Mouse (Mus musculus) C2C12 (cell line): ENCODE results near the gene Slc38a3. TPM values are rescaled to one million over a fixed set of nuclear protein-coding genes. Genes with fewer than 3 reads are reported as not detected.
"Not testable (repeated sequence)": the region's sequence is repeated elsewhere in the genome, so short reads cannot be mapped to it uniquely, and the experiment has no call there.

Experiments used
- H3K27me3 ChIP-seq: one replicate; pipeline ENCODE4 v1.6.1; 2011; ENCODE audit not compliant: control insufficient read depth, insufficient read depth, insufficient read length
- H3K36me3 ChIP-seq: one replicate; pipeline ENCODE4 v1.6.1; 2011; ENCODE audit not compliant: control insufficient read depth, insufficient read depth
- H3K4me3 ChIP-seq: one replicate; pipeline ENCODE4 v1.5.1; 2011; ENCODE audit warnings: mild to moderate bottlenecking, control low read depth; ENCODE audit not compliant: poor library complexity, insufficient read depth, severe bottlenecking
- H3K79me2 ChIP-seq: one replicate; pipeline ENCODE4 v1.6.1; 2011; ENCODE audit not compliant: control insufficient read depth, insufficient read depth
- H3K79me3 ChIP-seq: one replicate; pipeline ENCODE4 v1.6.1; 2011; ENCODE audit warnings: low read depth, control low read depth
- H3ac ChIP-seq: one replicate; pipeline ENCODE3; 2011; ENCODE audit warnings: low read depth; ENCODE audit not compliant: control insufficient read depth, insufficient read length
- CEBPB ChIP-seq: IDR thresholded peaks from one replicate; pipeline ENCODE4 v1.6.1; 2011; ENCODE audit warnings: low read depth, mild to moderate bottlenecking, control low read depth, moderate library complexity
- CTCF ChIP-seq: IDR thresholded peaks from one replicate; pipeline ENCODE4 v1.5.1; 2011; ENCODE audit not compliant: control insufficient read depth, insufficient read depth, insufficient read length
- FOSL1 ChIP-seq: IDR thresholded peaks from one replicate; pipeline ENCODE4 v1.8.0; 2011; ENCODE audit warnings: mild to moderate bottlenecking, low read length; ENCODE audit not compliant: poor library complexity, insufficient read depth, severe bottlenecking
- MAX ChIP-seq: IDR thresholded peaks from one replicate; pipeline ENCODE4 v1.6.1; 2011; ENCODE audit warnings: mild to moderate bottlenecking, control low read depth
- MYOD1 ChIP-seq: IDR thresholded peaks from one replicate; pipeline ENCODE4 v1.6.1; 2011; ENCODE audit warnings: low read depth; ENCODE audit not compliant: control insufficient read depth, insufficient read length
- MYOG ChIP-seq: IDR thresholded peaks from one replicate; pipeline ENCODE4 v1.6.1; 2011; ENCODE audit not compliant: control insufficient read depth, insufficient read length; ENCODE audit errors: extremely low read depth
- USF1 ChIP-seq: IDR thresholded peaks from one replicate; pipeline ENCODE4 v1.6.1; 2011; ENCODE audit warnings: low read depth, mild to moderate bottlenecking, control low read depth, moderate library complexity
- polyA plus RNA-seq: library from polyadenylated mRNA; unstranded; fragments of >200 nt; fragmentation: generic; extraction: Trizol; gene quantifications from one replicate; pipeline ENCODE4 v1.2.1, GENCODE M21; 2012; ENCODE audit warnings: missing spikeins

Gene Slc38a3
- polyA plus RNA-seq, 1 experiment, result 0.01 TPM

GRCm38 (mm10) chr9:107678861-107679260 lies 9.5 kb upstream of the Slc38a3 start:
- no peak overlapping the region for H3K4me3 ChIP-seq
- TF ChIP-seq CEBPB, result no peak
- TF ChIP-seq MYOG, result no peak
- no peak for TF ChIP-seq CTCF
- TF ChIP-seq USF1, result no peak
- no peak for TF ChIP-seq MAX
- TF ChIP-seq FOSL1, result no peak
- TF ChIP-seq MYOD1, result no peak
- no peaks in the 10 kb centered on the region for H3K79me2 ChIP-seq
- no peaks in the 10 kb centered on the region for H3K79me3 ChIP-seq
- H3K36me3 ChIP-seq, result no peaks in the 10 kb centered on the region
- H3K27me3 ChIP-seq, result peaks cover 61% of the 10 kb centered on the region
- H3ac ChIP-seq, result no peak overlapping the region

- H3K4me3 ChIP-seq, result not testable (repeated sequence)
These were observed 8.6 kb upstream of the Slc38a3 start for GRCm38 (mm10) chr9:107677819-107678526.

GRCm38 (mm10) chr9:107677091-107677784 lies 7.9 kb upstream of the Slc38a3 start:
- no peak overlapping the region for H3ac ChIP-seq
- TF ChIP-seq USF1, result no peak
- no peak for TF ChIP-seq FOSL1
- peaks cover 56% of the 10 kb centered on the region for H3K27me3 ChIP-seq
- H3K79me2 ChIP-seq, result no peaks in the 10 kb centered on the region
- no peak overlapping the region for H3K4me3 ChIP-seq
- H3K79me3 ChIP-seq, result no peaks in the 10 kb centered on the region
- no peaks in the 10 kb centered on the region for H3K36me3 ChIP-seq

More at GRCm38 (mm10) chr9:107677819-107678526, 8.6 kb upstream of the Slc38a3 start:
- peaks cover 61% of the 10 kb centered on the region for H3K27me3 ChIP-seq
- H3K36me3 ChIP-seq, H3K79me2 ChIP-seq, H3K79me3 ChIP-seq, H3ac ChIP-seq: not testable (repeated sequence)

GRCm38 (mm10) chr9:107676302-107676701 lies 7.0 kb upstream of the Slc38a3 start:
- peaks cover 50% of the 10 kb centered on the region for H3K27me3 ChIP-seq
- H3K79me3 ChIP-seq, result no peaks in the 10 kb centered on the region
- no peaks in the 10 kb centered on the region for H3K79me2 ChIP-seq
- peak overlapping the region; percentile 33 for H3ac ChIP-seq
- no peaks in the 10 kb centered on the region for H3K36me3 ChIP-seq
- no peak overlapping the region for H3K4me3 ChIP-seq
- TF ChIP-seq USF1, result no peak
- no peak for TF ChIP-seq MAX
- TF ChIP-seq FOSL1, result no peak
- TF ChIP-seq CEBPB, result no peak
- TF ChIP-seq MYOG, result no peak
- TF ChIP-seq CTCF, result no peak
- no peak for TF ChIP-seq MYOD1

GRCm38 (mm10) chr9:107675671-107676301 lies 6.5 kb upstream of the Slc38a3 start:
- H3K4me3 ChIP-seq, result no peak overlapping the region
- no peaks in the 10 kb centered on the region for H3K36me3 ChIP-seq
- no peaks in the 10 kb centered on the region for H3K79me2 ChIP-seq
- no peaks in the 10 kb centered on the region for H3K79me3 ChIP-seq
- H3ac ChIP-seq, result peak overlapping the region; percentile 33
- peaks cover 47% of the 10 kb centered on the region for H3K27me3 ChIP-seq
- TF ChIP-seq USF1, result no peak
- peak; percentile 90 for TF ChIP-seq MAX
- peak; percentile 90 for TF ChIP-seq CTCF

- Histone ChIP-seq H3K79me3 (no peaks in the 10 kb centered on the region), H3K27me3 (peaks cover 48% of the 10 kb centered on the region), H3K4me3 (no peak overlapping the region), H3K79me2 (no peaks in the 10 kb centered on the region), H3K36me3 (no peaks in the 10 kb centered on the region), H3ac (no peak overlapping the region)
- TF ChIP-seq CTCF (no peak), MYOG (no peak), CEBPB (no peak), MYOD1 (no peak), FOSL1 (no peak), MAX (no peak), USF1 (no peak)
These were observed 5.5 kb upstream of the Slc38a3 start for GRCm38 (mm10) chr9:107674609-107675429.
